Comparison of ENCODE assay signal across 22 mouse cellular contexts in the genomic region with DNA sequence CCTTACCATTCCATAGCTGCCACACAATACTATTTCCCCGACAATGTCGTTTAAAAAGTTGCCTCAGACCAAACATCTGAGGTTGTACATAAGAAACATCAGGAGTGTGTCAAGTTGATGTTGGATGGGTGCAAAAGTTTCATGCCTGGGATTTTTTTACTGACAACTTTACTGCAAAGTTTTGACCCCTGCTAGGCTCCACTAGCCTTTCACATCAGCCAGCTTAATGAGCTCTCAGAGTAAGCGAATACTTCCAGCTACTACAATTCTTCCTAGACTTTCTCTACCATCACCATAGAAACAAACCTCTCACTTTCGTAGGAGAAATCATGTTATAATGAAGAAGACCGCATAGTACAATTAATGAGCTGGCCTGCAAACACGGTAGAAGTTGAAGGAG. TPM values are rescaled to one million over a fixed set of nuclear protein-coding genes. Genes with fewer than 3 reads are reported as not detected.
"Had no signal": no experiment of that assay in that cellular context is flagged by ENCODE, and none has a peak within 500 bp of the region (broad histone marks: within the 10 kb centered on the region; RNA-seq: fewer than 3 reads in every experiment).

No protein-coding gene starts in this region.

- H3K4me1 ChIP-seq: midbrain, embryonic 12.5 days; neural tube, embryonic 13.5 days; neural tube, embryonic 15.5 days had no signal

- H3K27ac ChIP-seq: midbrain, embryonic 10.5 days; midbrain, embryonic 12.5 days; neural tube, embryonic 13.5 days; neural tube, embryonic 15.5 days had no signal

- H3K4me2 ChIP-seq: lung, embryonic 14.5 days; midbrain, embryonic 12.5 days; neural tube, embryonic 13.5 days; neural tube, embryonic 15.5 days had no signal

- ATAC-seq: midbrain, embryonic 16.5 days had no signal

- DNase-seq: lung, embryonic 14.5 days; lung, postnatal 10 days; lung, postnatal 4 days; midbrain, embryonic 14.5 days; retina, postnatal 1 day; right cerebral cortex, adult 18-20 months; right cerebral cortex, postnatal 25 days; right cerebral cortex, postnatal 4 days; spleen, adult 18-20 months; thymus, adult 18-20 months; thymus, postnatal 14 days; thymus, postnatal 36 days had no signal

- H3K4me3 ChIP-seq: midbrain, embryonic 10.5 days; midbrain, embryonic 12.5 days; myocyte; neural tube, embryonic 13.5 days; neural tube, embryonic 15.5 days had no signal

- H3K9ac ChIP-seq: lung, embryonic 14.5 days; midbrain, embryonic 12.5 days; neural tube, embryonic 13.5 days; neural tube, embryonic 15.5 days had no signal

- H3K36me3 ChIP-seq: midbrain, embryonic 10.5 days; midbrain, embryonic 12.5 days; neural tube, embryonic 13.5 days; neural tube, embryonic 15.5 days had no signal

- H3K9me3 ChIP-seq: midbrain, embryonic 10.5 days; midbrain, embryonic 12.5 days; neural tube, embryonic 13.5 days; neural tube, embryonic 15.5 days had no signal

- H3K27me3 ChIP-seq: midbrain, embryonic 12.5 days; neural tube, embryonic 13.5 days; neural tube, embryonic 15.5 days had no signal

RNA-seq across cellular contexts. Expression of a gene that starts 26.5 kb away (rescaled TPM):
- total RNA-seq: megakaryocyte, adult 5-6 weeks; megakaryocyte-erythroid progenitor cell, adult 5-6 weeks had no signal
- polyA plus RNA-seq: midbrain, embryonic 10.5 days; myocyte; neural tube, embryonic 11.5 days; small intestine, adult 2 months had no signal
